Mouse (Mus musculus) liver, adult 2 months (tissue): ENCODE data around the gene Tead1. TPM values are rescaled to one million over a fixed set of nuclear protein-coding genes. Genes with fewer than 3 reads are reported as not detected.

ENCODE experiments used
- DNase-seq: peaks from one replicate; pipeline ENCODE4 v3.0.0-alpha.2; 2011; ENCODE audit warnings: low read depth, low spot score; ENCODE audit errors: extremely low read depth
- H3K27ac ChIP-seq: fragments of 200-500 bp; replicated peaks from 2 replicates; pipeline ENCODE4 v1.5.1; 2012; ENCODE audit warnings: low read depth, mild to moderate bottlenecking, control low read depth, inconsistent platforms, low read length; ENCODE audit not compliant: insufficient read depth
- H3K27me3 ChIP-seq: fragments of 200-500 bp; 2 replicates; pipeline ENCODE4 v1.6.1; 2012; ENCODE audit warnings: mild to moderate bottlenecking, moderate library complexity, low read length, inconsistent platforms; ENCODE audit not compliant: control insufficient read depth, insufficient read depth
- H3K36me3 ChIP-seq: fragments of 200-500 bp; 2 replicates; pipeline ENCODE4 v1.6.1; 2012; ENCODE audit warnings: low read length, inconsistent platforms; ENCODE audit not compliant: control insufficient read depth, insufficient read depth
- H3K4me1 ChIP-seq: fragments of 200-500 bp; 2 replicates; pipeline ENCODE4 v1.6.1; 2011; ENCODE audit warnings: low read length; ENCODE audit not compliant: control insufficient read depth, insufficient read depth
- H3K4me3 ChIP-seq: fragments of 200-500 bp; 2 replicates; pipeline ENCODE4 v1.5.1; 2011; ENCODE audit warnings: low read depth, mild to moderate bottlenecking, control low read depth, low read length, moderate library complexity; ENCODE audit not compliant: insufficient read depth
- H3K79me2 ChIP-seq: fragments of 200-500 bp; 2 replicates; pipeline ENCODE4 v1.6.1; 2012; ENCODE audit warnings: inconsistent platforms, mild to moderate bottlenecking, low read length, moderate library complexity; ENCODE audit not compliant: control insufficient read depth, insufficient read depth
- H3K9ac ChIP-seq: fragments of 200-500 bp; 2 replicates; pipeline ENCODE4 v1.6.1; 2012; ENCODE audit warnings: low read depth, mild to moderate bottlenecking, control low read depth, inconsistent platforms, low read length
- CTCF ChIP-seq: fragments of 200-500 bp; IDR thresholded peaks from 2 replicates; pipeline ENCODE4 v1.5.1; 2011; ENCODE audit warnings: low read depth, low read length, control low read depth
- POLR2A ChIP-seq: fragments of 200-500 bp; IDR thresholded peaks from 2 replicates; pipeline ENCODE4 v1.6.1; 2011; ENCODE audit warnings: low read length, control low read depth; ENCODE audit not compliant: insufficient read depth; ENCODE audit errors: extremely low read depth
- whole genome bisulfite sequencing: fragments of 180-500 bp; shearing (Covaris S2); methylation state at CpG from one replicate; pipeline ENCODE4 v1.1.7; 2018; 5-methylcytosine and 5-hydroxymethylcytosine counted together
- polyA plus RNA-seq: library from polyadenylated mRNA; depleted of rRNA; stranded (reverse); fragments of >200 nt; gene quantifications from 2 replicates; pipeline ENCODE4 v1.2.3, GENCODE M21; 2012
- total RNA-seq: library from RNA; depleted of rRNA; stranded (reverse); fragments of >200 nt; gene quantifications from 2 replicates; pipeline ENCODE4 v1.2.3, GENCODE M21; 2014

The Tead1 gene
- total and polyA plus RNA-seq, 2 experiments, result 2.3 to 4.1 TPM

- Histone ChIP-seq H3K4me1 (no peaks in the 10 kb centered on the region), H3K9ac (no peak overlapping the region), H3K79me2 (no peaks in the 10 kb centered on the region), H3K36me3 (no peaks in the 10 kb centered on the region), H3K27me3 (no peaks in the 10 kb centered on the region), H3K27ac (no peak overlapping the region), H3K4me3 (no peak overlapping the region)
- 82% methylated on average over 6 of the region's 6 CpGs for WGBS
- TF ChIP-seq CTCF (no peak), POLR2A (no peak)
- DNase-seq, result no peak
These were observed 159.0 kb downstream of the Tead1 start for GRCm38 (mm10) chr7:112838131-112838530.

- 87% methylated on average over 7 of the region's 7 CpGs for WGBS
- Histone ChIP-seq H3K27ac (no peak overlapping the region), H3K4me1 (no peaks in the 10 kb centered on the region), H3K9ac (no peak overlapping the region), H3K36me3 (no peaks in the 10 kb centered on the region), H3K79me2 (no peaks in the 10 kb centered on the region), H3K27me3 (no peaks in the 10 kb centered on the region), H3K4me3 (no peak overlapping the region)
- no peak for DNase-seq
- TF ChIP-seq POLR2A (no peak), CTCF (no peak)
These were observed 161.2 kb downstream of the Tead1 start for GRCm38 (mm10) chr7:112840351-112840750.

DNA sequence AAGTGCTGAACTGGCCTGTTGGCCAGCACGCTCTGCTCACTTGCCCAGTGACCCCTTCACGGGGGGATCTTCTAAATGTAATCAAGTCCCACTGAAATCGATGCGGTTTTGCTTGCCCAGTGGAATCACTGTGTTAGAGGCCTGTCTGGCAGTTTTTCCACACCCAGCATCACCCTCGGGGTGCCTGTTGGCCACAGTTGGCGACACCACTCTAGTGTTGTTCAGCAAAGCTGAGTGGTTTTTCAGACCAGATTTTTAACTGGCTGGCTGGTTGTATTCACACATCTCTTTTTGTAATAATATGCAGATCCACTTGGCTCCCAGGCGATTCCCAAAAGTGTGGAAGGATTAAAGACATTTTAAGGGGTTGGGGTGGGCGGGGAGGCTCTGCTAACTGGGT is 161.8 kb downstream of the Tead1 start:
- Histone ChIP-seq H3K4me1 (no peaks in the 10 kb centered on the region), H3K36me3 (no peaks in the 10 kb centered on the region), H3K27ac (no peak overlapping the region), H3K9ac (no peak overlapping the region), H3K4me3 (no peak overlapping the region), H3K79me2 (no peaks in the 10 kb centered on the region), H3K27me3 (no peaks in the 10 kb centered on the region)
- WGBS, result 74% methylated on average over 8 of the region's 8 CpGs
- DNase-seq, result no peak
- TF ChIP-seq POLR2A (no peak), CTCF (no peak)

- WGBS, result 67% methylated on average over 8 of the region's 8 CpGs
- TF ChIP-seq POLR2A (no peak), CTCF (no peak)
- Histone ChIP-seq H3K27ac (no peak overlapping the region), H3K36me3 (no peaks in the 10 kb centered on the region), H3K4me3 (no peak overlapping the region), H3K4me1 (no peaks in the 10 kb centered on the region), H3K27me3 (no peaks in the 10 kb centered on the region), H3K9ac (no peak overlapping the region), H3K79me2 (no peaks in the 10 kb centered on the region)
- DNase-seq, result no peak
These were observed 162.4 kb downstream of the Tead1 start for GRCm38 (mm10) chr7:112841484-112841883.

DNA sequence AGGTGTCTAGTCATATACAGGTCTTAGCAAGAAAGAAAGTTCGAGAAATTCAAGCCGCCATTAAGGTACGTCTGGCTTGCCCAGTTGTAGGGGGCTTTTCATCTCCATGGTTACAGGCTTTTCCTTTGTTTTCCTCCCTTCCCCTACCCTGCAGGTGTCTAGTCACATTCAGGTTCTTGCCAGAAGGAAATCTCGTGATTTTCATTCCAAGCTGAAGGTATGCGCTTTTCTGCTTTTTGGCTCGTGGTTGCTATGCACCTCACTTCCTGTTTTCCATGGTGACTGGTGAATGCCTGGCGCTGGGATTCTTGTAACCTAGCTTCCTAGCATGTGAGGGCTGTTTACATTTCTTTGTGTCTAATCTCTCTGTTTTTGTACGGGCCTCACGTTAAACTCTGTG is 162.8 kb downstream of the Tead1 start:
- no peak overlapping the region for H3K4me3 ChIP-seq
- no peak for TF ChIP-seq CTCF
- TF ChIP-seq POLR2A, result no peak

GRCm38 (mm10) chr7:112851281-112851744 is 172.2 kb downstream of the Tead1 start:
- WGBS, result 79% methylated on average over 8 of the region's 8 CpGs
- TF ChIP-seq CTCF, result no peak
- TF ChIP-seq POLR2A, result no peak

More for the DNA sequence above, 162.8 kb downstream of the Tead1 start:
- no peak for DNase-seq
- Histone ChIP-seq H3K79me2 (no peaks in the 10 kb centered on the region), H3K36me3 (no peaks in the 10 kb centered on the region), H3K9ac (no peak overlapping the region), H3K27ac (no peak overlapping the region), H3K27me3 (no peaks in the 10 kb centered on the region), H3K4me1 (no peaks in the 10 kb centered on the region)
- WGBS, result 63% methylated on average over 9 of the region's 9 CpGs

More at GRCm38 (mm10) chr7:112851281-112851744, 172.2 kb downstream of the Tead1 start:
- H3K36me3 ChIP-seq, result no peaks in the 10 kb centered on the region
- no peaks in the 10 kb centered on the region for H3K79me2 ChIP-seq
- H3K27ac ChIP-seq, result no peak overlapping the region
- H3K9ac ChIP-seq, result no peak overlapping the region
- no peaks in the 10 kb centered on the region for H3K27me3 ChIP-seq
- DNase-seq, result no peak
- no peak overlapping the region for H3K4me3 ChIP-seq
- H3K4me1 ChIP-seq, result peaks cover 7% of the 10 kb centered on the region
